Mouse (Mus musculus) intestine, postnatal 0 days (tissue): ENCODE measurements around the gene Nrip2. TPM values are rescaled to one million over a fixed set of nuclear protein-coding genes. Genes with fewer than 3 reads are reported as not detected.

Experiments
- ATAC-seq: fragments of 200-750 bp; cut with Nextera tagmentation; 2 replicates; pipeline ENCODE4 v1.8.0; 2017; ENCODE audit warnings: mild to moderate bottlenecking, moderate TSS enrichment, moderate library complexity
- H3K27ac ChIP-seq: fragments of 300-500 bp; sonication (generic); 2 replicates; pipeline ENCODE4 v1.5.1; 2014; ENCODE audit warnings: mild to moderate bottlenecking, low read depth, low read length, moderate library complexity
- H3K27me3 ChIP-seq: fragments of 300-500 bp; sonication (generic); replicated peaks from 2 replicates; pipeline ENCODE4 v1.6.1; 2014; ENCODE audit warnings: low read length, mixed read lengths; ENCODE audit not compliant: control insufficient read depth, insufficient read depth
- H3K36me3 ChIP-seq: fragments of 300-500 bp; sonication (generic); 2 replicates; pipeline ENCODE4 v1.6.1; 2014; ENCODE audit warnings: mild to moderate bottlenecking, moderate library complexity; ENCODE audit not compliant: control insufficient read depth, insufficient read depth
- H3K4me1 ChIP-seq: fragments of 300-500 bp; sonication (generic); replicated peaks from 2 replicates; pipeline ENCODE4 v1.6.1; 2014; ENCODE audit warnings: antibody characterized with exemption, low read length, mixed read lengths; ENCODE audit not compliant: control insufficient read depth, insufficient read depth
- H3K4me2 ChIP-seq: fragments of 300-500 bp; sonication (generic); replicated peaks from 2 replicates; pipeline ENCODE4 v1.6.1; 2014; ENCODE audit warnings: low read depth, mild to moderate bottlenecking, moderate library complexity
- H3K4me3 ChIP-seq: fragments of 300-500 bp; sonication (generic); 2 replicates; pipeline ENCODE4 v1.5.1; 2014; ENCODE audit warnings: low read depth, low read length
- H3K9ac ChIP-seq: fragments of 300-500 bp; sonication (generic); 2 replicates; pipeline ENCODE4 v1.6.1; 2014; ENCODE audit warnings: mild to moderate bottlenecking, low read depth, low read length
- H3K9me3 ChIP-seq: fragments of 300-500 bp; sonication (generic); 2 replicates; pipeline ENCODE4 v1.6.1; 2016; ENCODE audit warnings: mixed run types; ENCODE audit not compliant: control insufficient read depth
- CTCF ChIP-seq: sonication (generic); IDR thresholded peaks from 2 replicates; pipeline ENCODE4 v1.5.1; 2016; ENCODE audit warnings: low read depth, mild to moderate bottlenecking, control low read depth, antibody characterized with exemption, moderate library complexity
- WGBS: fragments of 180-500 bp; shearing (Covaris S2); extraction: QIAGEN DNeasy Blood & Tissue Kit; methylation state at CpG from one replicate; pipeline ENCODE4 v1.1.7; 2014; 5-methylcytosine and 5-hydroxymethylcytosine counted together
- polyA plus RNA-seq: library from polyadenylated mRNA; unstranded; fragments of >200 nt; fragmentation: Nextera tagmentation; extraction: Ambion mirVana; gene quantifications from 2 replicates; pipeline ENCODE4 v1.2.1, GENCODE M21; 2015

Nrip2 gene
- polyA plus RNA-seq, 1 experiment from 2014 or later: 2.3 TPM

DNA sequence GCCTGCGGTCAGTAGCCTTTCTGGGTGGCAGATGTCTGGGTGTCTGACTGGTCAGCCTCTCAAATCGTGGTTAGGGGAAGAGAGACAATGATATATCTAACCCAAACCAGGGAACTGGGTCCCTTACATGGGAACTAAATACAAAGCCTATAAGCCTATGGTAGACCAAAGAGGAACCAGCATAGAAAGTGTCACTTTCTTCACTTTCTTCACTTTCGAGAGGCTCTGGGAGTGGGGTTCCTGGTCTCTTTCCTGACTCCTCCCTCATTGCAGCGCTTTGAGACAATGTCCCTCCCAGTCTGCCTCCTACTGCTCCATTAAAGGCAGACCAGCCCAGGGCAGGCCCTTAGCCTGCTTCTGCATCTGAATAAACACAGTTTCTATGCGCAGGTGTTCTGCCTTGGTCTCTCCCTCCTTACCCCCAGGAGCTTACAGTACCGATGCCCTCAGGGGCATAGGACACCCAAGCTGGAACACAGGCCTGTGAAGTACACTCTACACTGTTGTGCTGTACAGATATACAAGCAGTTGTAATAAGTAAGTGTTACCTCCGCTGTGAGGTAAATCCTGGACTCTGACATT is 9.5 kb downstream of the Nrip2 start:
- no peak overlapping the region for H3K4me3 ChIP-seq
- WGBS: 91% methylated on average over 7 of the region's 7 CpGs
- no peak for TF ChIP-seq CTCF

DNA sequence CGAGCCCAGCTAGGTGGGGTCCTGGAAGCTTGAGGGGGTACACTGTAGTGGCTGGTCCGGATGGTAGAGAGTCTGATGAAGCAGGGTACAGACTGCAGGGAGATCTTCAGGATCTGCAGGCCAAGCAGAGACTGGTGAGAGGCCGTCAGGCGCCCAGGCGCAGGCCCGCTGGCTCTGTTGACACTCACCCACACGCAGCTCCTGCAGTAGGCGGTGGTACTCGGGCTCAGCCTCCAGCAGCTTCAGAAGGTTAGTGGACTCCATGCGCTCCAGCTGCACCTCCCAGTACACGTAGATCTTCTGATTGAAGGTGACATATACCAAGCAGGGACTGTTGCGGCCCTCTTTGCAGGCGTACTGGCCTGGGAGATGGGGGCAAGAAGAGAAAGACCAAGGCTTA is 11.2 kb downstream of the Nrip2 start:
- no peak overlapping the region for H3K9ac ChIP-seq
- no peak overlapping the region for H3K4me3 ChIP-seq
- H3K27ac ChIP-seq: no peak overlapping the region
- no peak for TF ChIP-seq CTCF
- no peaks in the 10 kb centered on the region for H3K9me3 ChIP-seq
- no peaks in the 10 kb centered on the region for H3K4me1 ChIP-seq
- no peaks in the 10 kb centered on the region for H3K27me3 ChIP-seq
- no peak for ATAC-seq
- peaks cover 49% of the 10 kb centered on the region for H3K36me3 ChIP-seq
- no peak overlapping the region for H3K4me2 ChIP-seq
- WGBS: 95% methylated on average over 13 of the region's 13 CpGs

More for the DNA sequence above, 9.5 kb downstream of the Nrip2 start:
- peaks cover 49% of the 10 kb centered on the region for H3K36me3 ChIP-seq
- no peak overlapping the region for H3K9ac ChIP-seq
- H3K27ac ChIP-seq: no peak overlapping the region
- no peaks in the 10 kb centered on the region for H3K9me3 ChIP-seq
- no peak for ATAC-seq
- no peaks in the 10 kb centered on the region for H3K4me1 ChIP-seq
- no peak overlapping the region for H3K4me2 ChIP-seq
- H3K27me3 ChIP-seq: no peaks in the 10 kb centered on the region

DNA sequence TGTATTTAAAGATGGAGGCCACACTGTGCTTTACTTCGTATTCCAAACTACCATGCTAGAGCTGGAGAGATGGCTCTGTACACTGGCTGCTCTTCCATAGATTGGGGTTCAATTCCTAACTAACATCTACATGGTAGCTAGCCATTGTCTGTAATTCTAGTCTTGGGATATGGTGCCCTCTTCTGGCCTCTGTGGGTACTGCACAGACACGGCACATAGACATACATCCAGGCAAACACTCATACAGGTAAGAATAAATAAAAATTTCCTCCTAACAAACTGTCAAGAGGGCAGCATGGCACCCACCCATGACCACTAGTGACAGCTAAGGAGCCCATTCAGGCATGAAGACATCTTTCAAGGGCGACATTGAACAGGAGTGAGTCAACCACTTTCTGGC is 12.0 kb downstream of the Nrip2 start:
- Histone ChIP-seq H3K9me3 (no peaks in the 10 kb centered on the region), H3K4me2 (no peak overlapping the region), H3K27me3 (no peaks in the 10 kb centered on the region), H3K4me3 (no peak overlapping the region), H3K4me1 (no peaks in the 10 kb centered on the region), H3K9ac (no peak overlapping the region), H3K27ac (no peak overlapping the region), H3K36me3 (peaks cover 49% of the 10 kb centered on the region)
- ATAC-seq: 0 out of 2 replicates have a peak, but pooled peaks have one; percentile 32
- 18% methylated on average over 3 of the region's 3 CpGs for WGBS
- peak; percentile 93 for TF ChIP-seq CTCF

DNA sequence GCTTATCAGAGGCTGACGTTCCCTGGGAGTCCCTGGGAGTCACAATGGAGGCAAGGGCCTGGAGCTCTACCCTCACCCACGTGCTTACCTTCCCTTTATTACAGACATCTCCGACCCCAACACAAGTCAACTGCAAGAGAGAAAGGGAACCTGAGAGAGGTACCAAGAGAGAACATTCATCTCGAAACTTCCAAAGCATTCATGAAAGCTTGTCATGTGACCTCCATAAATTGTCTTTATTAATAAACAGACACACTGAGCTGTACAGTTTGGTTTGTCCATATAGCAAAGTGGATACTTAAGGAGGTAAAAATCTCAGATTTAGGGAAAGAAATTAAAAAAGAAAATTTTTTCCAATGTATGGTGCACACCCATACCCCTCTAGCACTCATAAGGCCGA is 17.1 kb downstream of the Nrip2 start:
- no peak overlapping the region for H3K4me2 ChIP-seq
- 81% methylated on average over 5 of the region's 5 CpGs for WGBS
- peaks cover 14% of the 10 kb centered on the region for H3K36me3 ChIP-seq
- no peak for ATAC-seq
- no peak overlapping the region for H3K4me3 ChIP-seq
- H3K27me3 ChIP-seq: no peaks in the 10 kb centered on the region
- no peak for TF ChIP-seq CTCF
- no peak overlapping the region for H3K9ac ChIP-seq
- H3K27ac ChIP-seq: no peak overlapping the region
- H3K4me1 ChIP-seq: no peaks in the 10 kb centered on the region
- H3K9me3 ChIP-seq: no peaks in the 10 kb centered on the region

DNA sequence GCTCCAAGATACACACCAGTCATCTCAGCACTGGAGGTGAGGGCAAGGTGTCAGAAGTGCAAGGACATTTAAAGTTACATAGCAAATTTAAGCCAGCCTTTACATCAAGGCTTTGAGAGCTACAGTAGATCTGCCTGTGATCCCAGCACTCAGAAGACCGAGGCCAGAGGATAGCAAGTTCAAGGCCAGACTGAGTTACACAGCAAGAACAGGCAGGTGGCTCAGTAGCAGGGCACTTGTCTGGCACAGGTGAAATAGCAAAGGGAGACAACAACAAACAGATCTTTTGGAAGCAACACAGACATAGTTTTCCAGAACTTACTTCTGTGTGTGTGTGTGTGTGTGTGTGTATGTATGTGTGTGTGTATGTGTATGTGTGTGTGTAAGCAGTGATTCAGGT is 19.0 kb downstream of the Nrip2 start:
- ATAC-seq: no peak
- Histone ChIP-seq H3K36me3 (peaks cover 4% of the 10 kb centered on the region), H3K27me3 (no peaks in the 10 kb centered on the region), H3K4me3 (no peak overlapping the region), H3K9ac (no peak overlapping the region), H3K9me3 (no peaks in the 10 kb centered on the region), H3K4me2 (no peak overlapping the region), H3K4me1 (no peaks in the 10 kb centered on the region), H3K27ac (no peak overlapping the region)
- WGBS: 64% methylated on average over 1 of the region's 1 CpGs
- TF ChIP-seq CTCF: no peak

DNA sequence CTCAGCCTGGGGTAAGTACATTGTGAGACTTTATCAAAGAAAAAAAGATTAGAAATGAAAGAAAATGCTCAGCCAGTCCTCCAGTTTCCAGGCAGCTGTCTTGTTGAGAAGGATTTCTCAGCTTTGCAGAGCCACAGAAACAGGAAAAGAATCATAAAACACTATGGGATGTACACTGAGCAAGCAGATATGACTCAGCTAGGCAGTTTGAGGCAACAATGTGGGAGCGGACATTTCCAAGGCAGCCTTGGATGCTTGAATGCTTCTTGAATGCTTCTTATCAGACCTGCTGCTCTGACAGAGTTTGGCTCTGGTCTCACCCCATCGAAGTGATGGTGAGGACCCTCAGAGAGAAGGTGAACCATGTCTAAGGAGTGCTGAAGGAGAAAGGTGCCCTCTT is 21.9 kb downstream of the Nrip2 start:
- no peaks in the 10 kb centered on the region for H3K9me3 ChIP-seq
- no peak for TF ChIP-seq CTCF
- H3K4me3 ChIP-seq: no peak overlapping the region
- no peaks in the 10 kb centered on the region for H3K27me3 ChIP-seq
- no peak overlapping the region for H3K9ac ChIP-seq
- ATAC-seq: no peak
- H3K27ac ChIP-seq: peak overlapping the region; percentile 57
- WGBS: 67% methylated on average over 2 of the region's 2 CpGs
- no peak overlapping the region for H3K4me2 ChIP-seq
- peaks cover 5% of the 10 kb centered on the region for H3K4me1 ChIP-seq
- H3K36me3 ChIP-seq: no peaks in the 10 kb centered on the region; the same call in 1 of the 2 replicates

DNA sequence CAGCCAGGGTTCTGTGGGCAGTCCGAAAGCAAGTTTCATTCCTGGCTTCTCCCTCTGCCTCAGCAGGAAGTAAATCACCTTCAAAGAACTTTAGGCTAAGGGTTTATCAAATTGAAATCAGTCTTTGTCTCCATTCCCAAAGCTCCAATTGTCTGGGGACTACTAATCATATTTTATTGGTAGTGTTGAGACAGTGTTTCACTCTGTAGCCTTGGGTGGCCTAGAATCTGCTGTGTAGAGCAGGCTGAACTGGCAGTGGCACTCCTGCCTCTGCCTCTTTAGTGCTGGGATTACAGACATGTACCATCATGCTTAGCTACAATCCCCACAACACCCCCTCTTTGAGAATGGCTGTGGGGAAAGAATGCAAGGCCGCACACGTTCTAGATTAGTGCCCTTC is 22.4 kb downstream of the Nrip2 start:
- Histone ChIP-seq H3K9me3 (no peaks in the 10 kb centered on the region), H3K9ac (no peak overlapping the region), H3K4me1 (peaks cover 5% of the 10 kb centered on the region), H3K27ac (peak overlapping the region; percentile 57), H3K4me3 (no peak overlapping the region), H3K36me3 (no peaks in the 10 kb centered on the region), H3K4me2 (no peak overlapping the region), H3K27me3 (no peaks in the 10 kb centered on the region)
- WGBS: 85% methylated on average over 3 of the region's 3 CpGs
- TF ChIP-seq CTCF: no peak
- no peak for ATAC-seq
